Mouse (Mus musculus) liver, postnatal 0 days (tissue): ENCODE data around the gene Pigl. TPM values are rescaled to one million over a fixed set of nuclear protein-coding genes. Genes with fewer than 3 reads are reported as not detected.

Experiments used
- ATAC-seq: fragments of 200-750 bp; cut with Nextera tagmentation; 2 replicates; pipeline ENCODE4 v1.8.0; 2017; ENCODE audit warnings: mild to moderate bottlenecking, moderate library complexity
- DNase-seq: peaks from one replicate; pipeline ENCODE4 v3.0.0-alpha.2; 2016
- H3K27ac ChIP-seq: fragments of 300-500 bp; sonication (generic); 2 replicates; pipeline ENCODE4 v1.5.1; 2014; ENCODE audit warnings: antibody characterized with exemption, moderate library complexity, mild to moderate bottlenecking, low read depth
- H3K27me3 ChIP-seq: fragments of 300-500 bp; sonication (generic); 2 replicates; pipeline ENCODE4 v1.6.1; 2014; ENCODE audit warnings: low read length, control low read depth, mixed read lengths; ENCODE audit not compliant: insufficient read depth
- H3K36me3 ChIP-seq: fragments of 300-500 bp; sonication (generic); replicated peaks from 2 replicates; pipeline ENCODE4 v1.6.1; 2014; ENCODE audit warnings: mild to moderate bottlenecking, control low read depth, low read length, moderate library complexity, mixed read lengths; ENCODE audit not compliant: insufficient read depth
- H3K4me1 ChIP-seq: fragments of 300-500 bp; sonication (generic); 2 replicates; pipeline ENCODE4 v1.6.1; 2014; ENCODE audit warnings: antibody characterized with exemption, mild to moderate bottlenecking, control low read depth; ENCODE audit not compliant: insufficient read depth
- H3K4me2 ChIP-seq: fragments of 300-500 bp; sonication (generic); 2 replicates; pipeline ENCODE4 v1.6.1; 2014; ENCODE audit warnings: low read depth, mild to moderate bottlenecking, low read length, moderate library complexity, mixed read lengths
- H3K4me3 ChIP-seq: fragments of 300-500 bp; sonication (generic); 2 replicates; pipeline ENCODE4 v1.5.1; 2014; ENCODE audit warnings: low read depth, low read length
- H3K9ac ChIP-seq: fragments of 300-500 bp; sonication (generic); replicated peaks from 2 replicates; pipeline ENCODE4 v1.6.1; 2014; ENCODE audit warnings: mild to moderate bottlenecking, moderate library complexity
- H3K9me3 ChIP-seq: fragments of 300-500 bp; sonication (generic); 2 replicates; pipeline ENCODE4 v1.6.1; 2016; ENCODE audit warnings: mild to moderate bottlenecking, control low read depth, low read length, mixed read lengths
- CTCF ChIP-seq: sonication (generic); IDR thresholded peaks from 2 replicates; pipeline ENCODE4 v1.5.1; 2016; ENCODE audit warnings: antibody characterized with exemption, low read depth
- EP300 ChIP-seq: IDR thresholded peaks from 2 replicates; pipeline ENCODE4 v1.6.1; 2016; ENCODE audit warnings: antibody characterized with exemption, low read depth, mild to moderate bottlenecking
- WGBS: fragments of 180-500 bp; shearing (Covaris S2); extraction: QIAGEN DNeasy Blood & Tissue Kit; methylation state at CpG from one replicate; pipeline ENCODE4 v1.1.7; 2014; ENCODE audit not compliant: insufficient replicate concordance; 5-methylcytosine and 5-hydroxymethylcytosine counted together
- polyA plus RNA-seq: library from polyadenylated mRNA; unstranded; fragments of >200 nt; fragmentation: Nextera tagmentation; extraction: Ambion mirVana; gene quantifications from 2 replicates; pipeline ENCODE4 v1.2.1, GENCODE M21; 2015

The Pigl gene
- polyA plus RNA-seq, 1 experiment from 2014 or later: 2.7 TPM

- Histone ChIP-seq H3K27ac (no peak overlapping the region), H3K4me3 (no peak overlapping the region), H3K9me3 (no peaks in the 10 kb centered on the region), H3K4me1 (peaks cover 10% of the 10 kb centered on the region), H3K36me3 (no peaks in the 10 kb centered on the region), H3K27me3 (no peaks in the 10 kb centered on the region), H3K9ac (no peak overlapping the region), H3K4me2 (no peak overlapping the region)
- ATAC-seq (no peak), DNase-seq (no peak)
- WGBS: 57% methylated on average over 2 of the region's 2 CpGs
- TF ChIP-seq CTCF (no peak), EP300 (no peak)
Observed at GRCm38 (mm10) chr11:62540969-62541368, 82.7 kb downstream of the Pigl start.

DNA sequence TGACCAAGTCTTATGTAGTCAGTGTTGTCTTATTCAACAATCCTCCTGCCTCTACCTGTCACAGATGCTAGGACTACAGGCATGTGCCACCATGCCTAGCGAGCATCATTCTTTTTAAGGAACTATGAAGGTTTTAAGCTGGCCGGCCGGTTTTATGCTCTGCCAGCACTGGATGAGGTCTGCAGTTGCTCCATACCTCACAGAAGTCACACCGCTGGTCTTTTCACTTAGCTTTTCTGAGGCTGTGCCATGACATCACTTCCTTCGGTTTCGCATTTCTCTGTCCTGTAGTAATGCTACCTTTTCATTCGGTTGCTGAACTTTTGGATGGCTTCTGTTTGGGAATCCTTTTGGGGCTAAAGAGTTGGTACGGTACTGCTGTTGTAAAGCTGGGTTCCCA, 83.3 kb downstream of the Pigl start:
- no peaks in the 10 kb centered on the region for H3K9me3 ChIP-seq
- DNase-seq: no peak
- ATAC-seq: no peak
- H3K27ac ChIP-seq: no peak overlapping the region
- peaks cover 10% of the 10 kb centered on the region for H3K4me1 ChIP-seq
- TF ChIP-seq CTCF (no peak), EP300 (no peak)
- WGBS: 69% methylated on average over 8 of the region's 8 CpGs
- H3K4me2 ChIP-seq: no peak overlapping the region
- no peak overlapping the region for H3K9ac ChIP-seq
- no peak overlapping the region for H3K4me3 ChIP-seq
- no peaks in the 10 kb centered on the region for H3K36me3 ChIP-seq
- no peaks in the 10 kb centered on the region for H3K27me3 ChIP-seq

DNA sequence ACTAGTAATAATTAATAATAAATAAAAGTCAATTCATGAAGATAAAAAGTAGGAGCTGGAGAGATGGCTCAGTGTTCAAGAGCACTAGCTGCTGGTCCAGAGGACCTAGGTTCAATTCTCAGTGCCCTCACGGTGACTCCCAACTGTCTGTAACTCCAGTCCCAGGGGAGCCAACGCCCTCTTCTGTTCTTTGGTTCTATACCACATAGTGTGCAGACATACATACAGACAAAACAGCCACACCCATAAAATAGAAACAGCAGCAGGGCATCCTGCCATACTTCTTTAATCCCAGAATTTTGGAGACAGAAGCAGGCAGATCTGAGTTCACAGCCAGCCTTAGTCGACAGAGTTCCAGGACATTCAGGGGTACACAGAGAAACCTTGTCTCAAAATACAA, 85.7 kb downstream of the Pigl start:
- no peak overlapping the region for H3K9ac ChIP-seq
- no peaks in the 10 kb centered on the region for H3K36me3 ChIP-seq
- peaks cover 6% of the 10 kb centered on the region for H3K4me1 ChIP-seq
- no peaks in the 10 kb centered on the region for H3K9me3 ChIP-seq
- H3K27ac ChIP-seq: no peak overlapping the region
- 72% methylated on average over 3 of the region's 3 CpGs for WGBS
- no peaks in the 10 kb centered on the region for H3K27me3 ChIP-seq
- no peak for ATAC-seq
- TF ChIP-seq EP300 (no peak), CTCF (no peak)
- no peak overlapping the region for H3K4me2 ChIP-seq
- H3K4me3 ChIP-seq: no peak overlapping the region
- DNase-seq: no peak

DNA sequence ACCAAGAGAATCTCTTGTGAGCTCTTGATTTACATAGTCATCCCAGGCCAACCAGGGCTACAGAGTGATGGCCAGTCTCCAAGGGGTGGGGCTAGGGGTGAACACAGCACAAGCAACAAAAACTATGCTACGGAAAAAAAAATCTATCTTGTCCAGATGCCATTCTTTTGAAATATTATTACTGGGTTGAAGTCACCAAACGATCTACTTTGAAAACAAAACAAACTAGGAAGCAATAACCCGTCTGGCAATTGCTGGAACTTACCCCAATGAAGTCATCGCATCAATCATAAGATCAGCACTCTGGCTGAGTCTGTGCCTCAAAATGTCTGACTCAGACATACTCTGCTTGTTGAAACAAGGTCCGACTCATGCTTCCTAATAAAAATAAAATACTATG, 91.5 kb downstream of the Pigl start:
- Histone ChIP-seq H3K27me3 (no peaks in the 10 kb centered on the region), H3K36me3 (peaks cover 19% of the 10 kb centered on the region), H3K27ac (peak overlapping the region; percentile 99), H3K9me3 (no peaks in the 10 kb centered on the region), H3K9ac (peak overlapping the region; percentile 87), H3K4me2 (peak overlapping the region; percentile 94), H3K4me1 (peaks cover 22% of the 10 kb centered on the region), H3K4me3 (peak overlapping the region; percentile 85)
- DNase-seq: peak; percentile 68
- no peak for TF ChIP-seq EP300
- no peak for TF ChIP-seq CTCF
- 10% methylated on average over 5 of the region's 5 CpGs for whole genome bisulfite sequencing
- ATAC-seq: peak; percentile 23

DNA sequence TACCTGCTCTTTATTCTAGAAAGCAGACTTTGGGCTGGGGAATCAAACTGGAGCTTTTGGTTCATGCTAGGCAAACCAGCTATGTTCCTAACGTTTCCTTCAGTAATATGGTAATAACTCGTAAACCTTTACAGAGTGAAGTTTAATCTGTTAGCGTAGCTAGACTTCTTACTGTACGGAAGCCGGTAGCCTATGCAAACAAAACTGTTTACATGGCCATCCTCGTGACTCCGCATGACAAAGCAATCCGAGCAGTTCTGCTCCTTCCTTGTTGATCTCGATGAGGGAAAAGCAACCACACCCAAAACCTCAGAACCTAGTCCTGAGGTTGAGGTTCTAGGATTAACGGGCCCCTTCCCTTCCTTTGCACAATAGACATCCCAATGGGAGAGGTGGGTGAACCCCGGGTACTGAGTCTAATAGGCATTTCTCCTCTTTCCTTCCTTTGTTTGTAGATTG, 92.0 kb downstream of the Pigl start:
- peaks cover 21% of the 10 kb centered on the region for H3K36me3 ChIP-seq
- peak overlapping the region; percentile 99 for H3K27ac ChIP-seq
- peak; percentile 82 for TF ChIP-seq EP300
- no peak for TF ChIP-seq CTCF
- peak; percentile 75 for DNase-seq
- peak; percentile 63 for ATAC-seq
- no peaks in the 10 kb centered on the region for H3K9me3 ChIP-seq
- peaks cover 25% of the 10 kb centered on the region for H3K4me1 ChIP-seq
- under 1% methylated on average over 11 of the region's 11 CpGs for WGBS
- H3K4me3 ChIP-seq: peak overlapping the region; percentile 85
- H3K27me3 ChIP-seq: no peaks in the 10 kb centered on the region
- peak overlapping the region; percentile 94 for H3K4me2 ChIP-seq
- peak overlapping the region; percentile 87 for H3K9ac ChIP-seq

GRCm38 (mm10) chr11:62550727-62551225, 92.5 kb downstream of the Pigl start, which contains the start of gene Ubb:
TSS of gene Ubb (plus strand) at chr11:62551171.
- no peaks in the 10 kb centered on the region for H3K27me3 ChIP-seq
- DNase-seq (peak; percentile 99), ATAC-seq (peak; percentile 92)
- H3K36me3 ChIP-seq: peaks cover 24% of the 10 kb centered on the region
- WGBS: under 1% methylated on average over 40 of the region's 40 CpGs
- no peaks in the 10 kb centered on the region for H3K9me3 ChIP-seq
- no peak for TF ChIP-seq CTCF
- no peak for TF ChIP-seq EP300
- peak within 1 kb of the TSS; percentile 94 for H3K4me2 ChIP-seq
- peaks cover 25% of the 10 kb centered on the region for H3K4me1 ChIP-seq
- peak within 1 kb of the TSS; percentile 99 for H3K27ac ChIP-seq
- H3K9ac ChIP-seq: peak within 1 kb of the TSS; percentile 87
- peak within 1 kb of the TSS; percentile 85 for H3K4me3 ChIP-seq
